In the genomic region with DNA sequence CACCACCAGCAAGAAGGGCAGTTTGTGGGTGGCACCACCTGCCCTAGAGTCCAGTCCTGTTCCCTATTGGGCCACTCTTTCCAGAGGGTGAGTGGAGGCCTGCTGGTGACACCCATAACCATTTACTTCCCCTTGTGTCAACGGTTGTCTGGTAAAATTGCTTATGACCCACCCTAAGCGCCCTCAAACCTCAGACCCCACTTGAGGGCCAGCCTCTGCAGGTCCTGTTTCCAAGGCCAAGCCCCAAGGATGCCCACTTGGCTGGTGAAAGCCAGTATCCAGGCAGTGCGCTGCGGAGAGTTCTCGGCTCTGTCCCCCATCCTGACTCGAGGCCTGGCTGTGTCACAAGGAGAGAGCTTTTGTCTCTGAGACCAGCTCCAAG, we compare ENCODE assay signal across 13 mouse cellular contexts. TPM values are rescaled to one million over a fixed set of nuclear protein-coding genes. Genes with fewer than 3 reads are reported as not detected.
DNase-seq lines count a peak whose midpoint lies in the region; ATAC-seq and TF ChIP-seq lines count a peak whose summit lies in the region.
"Had no signal": no experiment of that assay in that cellular context is flagged by ENCODE, and none has a peak within 500 bp of the region (broad histone marks: within the 10 kb centered on the region; RNA-seq: fewer than 3 reads in every experiment).

No protein-coding gene starts in this region.

- no peak overlapping the region for H3K9ac ChIP-seq in midbrain, postnatal 0 days (replicated peaks; ENCODE audit: low read length, poor library complexity, severe bottlenecking)
- H3K9ac ChIP-seq in hindbrain, postnatal 0 days (replicated peaks; ENCODE audit: low read length), result no peak overlapping the region
- H3K9ac ChIP-seq: stomach, embryonic 15.5 days had no signal

- TF ChIP-seq CTCF in midbrain, postnatal 0 days (IDR thresholded peaks at IDR 0.05), result no peak
- TF ChIP-seq CTCF in hindbrain, postnatal 0 days (IDR thresholded peaks at IDR 0.05; ENCODE audit: low read depth), result no peak

- no peak overlapping the region for H3K4me2 ChIP-seq in midbrain, postnatal 0 days (ENCODE audit: low read depth, low read length, poor library complexity, severe bottlenecking)
- H3K4me2 ChIP-seq in hindbrain, postnatal 0 days (ENCODE audit: low read depth, low read length), result no peak overlapping the region
- H3K4me2 ChIP-seq: heart, embryonic 11.5 days; liver, embryonic 11.5 days had no signal

- ATAC-seq in midbrain, postnatal 0 days (ENCODE audit: low FRiP score), result no peak
- no peak for ATAC-seq in hindbrain, postnatal 0 days

- no peaks in the 10 kb centered on the region for H3K27me3 ChIP-seq in midbrain, embryonic 10.5 days (ENCODE audit: low read depth, poor library complexity, severe bottlenecking)
- H3K27me3 ChIP-seq in midbrain, postnatal 0 days (ENCODE audit: insufficient read depth, low read length), result no peaks in the 10 kb centered on the region
- H3K27me3 ChIP-seq in hindbrain, postnatal 0 days (ENCODE audit: insufficient read depth, low read length), result no peaks in the 10 kb centered on the region
- H3K27me3 ChIP-seq: stomach, embryonic 15.5 days had no signal

- no peaks in the 10 kb centered on the region for H3K9me3 ChIP-seq in midbrain, embryonic 10.5 days (replicated peaks)
- H3K9me3 ChIP-seq in midbrain, postnatal 0 days (ENCODE audit: low read length), result no peaks in the 10 kb centered on the region
- H3K9me3 ChIP-seq in hindbrain, postnatal 0 days (ENCODE audit: low read length), result no peaks in the 10 kb centered on the region
- H3K9me3 ChIP-seq: megakaryocyte, embryonic 14.5 days; stomach, embryonic 15.5 days had no signal

- H3K4me3 ChIP-seq in midbrain, embryonic 10.5 days, result no peak overlapping the region
- no peak overlapping the region for H3K4me3 ChIP-seq in midbrain, postnatal 0 days (ENCODE audit: low read depth, low read length)
- H3K4me3 ChIP-seq in hindbrain, postnatal 0 days (ENCODE audit: low read length), result no peak overlapping the region
- H3K4me3 ChIP-seq: erythroblast, embryonic 14.5 days; megakaryocyte, embryonic 14.5 days; stomach, embryonic 15.5 days had no signal

- H3K36me3 ChIP-seq in midbrain, embryonic 10.5 days, result peaks cover 83% of the 10 kb centered on the region
- H3K36me3 ChIP-seq in midbrain, postnatal 0 days (ENCODE audit: insufficient read depth, low read length), result peaks cover 7% of the 10 kb centered on the region; the same call in 1 of the 2 replicates
- H3K36me3 ChIP-seq in hindbrain, postnatal 0 days (ENCODE audit: insufficient read depth, low read length), result no peaks in the 10 kb centered on the region
- H3K36me3 ChIP-seq: stomach, embryonic 15.5 days had no signal

- 0 out of 2 replicates have a peak overlapping the region, but pooled peaks have one; percentile 75 for H3K27ac ChIP-seq in midbrain, embryonic 10.5 days (replicated peaks)
- H3K27ac ChIP-seq in midbrain, postnatal 0 days (ENCODE audit: low read depth, low read length), result no peak overlapping the region
- H3K27ac ChIP-seq in hindbrain, postnatal 0 days, result 0 out of 2 replicates have a peak overlapping the region, but pooled peaks have one; percentile 72

- 73% methylated on average over 6 of the region's 6 CpGs for WGBS in midbrain, embryonic 10.5 days
- WGBS in midbrain, postnatal 0 days, result 68% methylated on average over 6 of the region's 6 CpGs
- WGBS in hindbrain, postnatal 0 days, result 55% methylated on average over 6 of the region's 6 CpGs

- H3K4me1 ChIP-seq in midbrain, embryonic 10.5 days, result peaks cover 99% of the 10 kb centered on the region
- peaks cover 31% of the 10 kb centered on the region for H3K4me1 ChIP-seq in midbrain, postnatal 0 days (ENCODE audit: insufficient read depth, low read length)
- H3K4me1 ChIP-seq in hindbrain, postnatal 0 days (ENCODE audit: insufficient read depth, low read length), result peaks cover 66% of the 10 kb centered on the region

- peak; percentile 94 for DNase-seq in heart, adult 11 months
- no peak for DNase-seq in heart, postnatal 10 days
- no peak for DNase-seq in midbrain, embryonic 10.5 days (ENCODE audit: low spot score)
- no peak for DNase-seq in midbrain, postnatal 0 days (ENCODE audit: low spot score)
- no peak for DNase-seq in hindbrain, postnatal 0 days (ENCODE audit: low spot score)
- no peak for DNase-seq in adrenal gland, adult 18-20 months (ENCODE audit: low spot score in 2 of 2)
- no peak for DNase-seq in T-cell, adult 2 months (ENCODE audit: low spot score)
- DNase-seq in frontal cortex, adult 2 months (ENCODE audit: extremely low spot score in 1 of 2, low spot score in 1 of 2), result no peak

- intact Hi-C loops in heart, postnatal 10 days (cut with DNase I), result loop anchor here (5.0 kb wide), 1 partner anchor 148 kb away; no protein-coding TSS in a partner anchor

RNA-seq across cellular contexts. Expression of gene Bahcc1, which starts 28.0 kb away (rescaled TPM):
- 10 to 100 TPM in 1 of 2 experiments, 1 to 10 TPM in 1; 8.8 to 14.1 TPM for total RNA-seq in heart, postnatal 10 days (2021)
- 14.3 and 16.6 TPM in 2 replicates for polyA plus RNA-seq in midbrain, embryonic 10.5 days (2016; fragmentation: Nextera tagmentation; extraction: Ambion mirVana)
- 39.9 and 49.8 TPM in 2 replicates for total RNA-seq in midbrain, postnatal 0 days (2014; rRNA removed)
- polyA plus RNA-seq in midbrain, postnatal 0 days (2015; fragmentation: Nextera tagmentation; extraction: Ambion mirVana), result 5.9 and 9.5 TPM in 2 replicates
- total RNA-seq in hindbrain, postnatal 0 days (2014; rRNA removed), result 31.1 and 43.1 TPM in 2 replicates
- 8.8 and 9.1 TPM in 2 replicates for polyA plus RNA-seq in hindbrain, postnatal 0 days (2015; fragmentation: Nextera tagmentation; extraction: Ambion mirVana)
- total RNA-seq in adrenal gland, adult 18-20 months (2021), result 1 to 10 TPM; 7.8 to 8.9 TPM
- polyA plus RNA-seq in frontal cortex, adult 2 months (2012; rRNA removed), result 16.9 and 17.2 TPM in 2 replicates
